Mouse (Mus musculus): ENCODE results near the gene Coa4. TPM values are rescaled to one million over a fixed set of nuclear protein-coding genes. Genes with fewer than 3 reads are reported as not detected.

Gene Coa4
- polyA plus RNA-seq, 1 experiment from 2014 or later: 17.8 TPM

- Histone ChIP-seq H3K27ac (replicated peaks) (no peak overlapping the region), H3K36me3 (peaks cover 8% of the 10 kb centered on the region; the same call in 1 of the 2 replicates), H3K4me1 (peaks cover 37% of the 10 kb centered on the region), H3K27me3 (peaks cover 28% of the 10 kb centered on the region), H3K9me3 (no peaks in the 10 kb centered on the region), H3K4me2 (replicated peaks) (no peak overlapping the region), H3K9ac (replicated peaks) (no peak overlapping the region), H3K4me3 (no peak overlapping the region)
- ATAC-seq (ENCODE audit: low FRiP score, low read depth): no peak
- WGBS: 99% methylated on average over 9 of the region's 9 CpGs
These were observed 40.1 kb upstream of the Coa4 start for GRCm38 (mm10) chr7:100496791-100497190.

GRCm38 (mm10) chr7:100497402-100497801 is 39.5 kb upstream of the Coa4 start:
- Histone ChIP-seq H3K4me3 (no peak overlapping the region), H3K4me2 (replicated peaks) (no peak overlapping the region), H3K9ac (replicated peaks) (no peak overlapping the region), H3K27me3 (peaks cover 22% of the 10 kb centered on the region), H3K36me3 (peaks cover 8% of the 10 kb centered on the region; the same call in 1 of the 2 replicates), H3K9me3 (no peaks in the 10 kb centered on the region), H3K4me1 (peaks cover 35% of the 10 kb centered on the region), H3K27ac (replicated peaks) (no peak overlapping the region)
- ATAC-seq (ENCODE audit: low FRiP score, low read depth): no peak
- 81% methylated on average over 4 of the region's 4 CpGs for WGBS

- H3K27ac ChIP-seq (replicated peaks): no peak overlapping the region
- no peak overlapping the region for H3K4me3 ChIP-seq
- peaks cover 8% of the 10 kb centered on the region; the same call in 1 of the 2 replicates for H3K36me3 ChIP-seq
- 95% methylated on average over 13 of the region's 13 CpGs for WGBS
- no peak overlapping the region for H3K9ac ChIP-seq (replicated peaks)
- H3K9me3 ChIP-seq: no peaks in the 10 kb centered on the region
- peaks cover 29% of the 10 kb centered on the region for H3K4me1 ChIP-seq
- H3K27me3 ChIP-seq: peaks cover 17% of the 10 kb centered on the region
- no peak for ATAC-seq (ENCODE audit: low FRiP score, low read depth)
- no peak overlapping the region for H3K4me2 ChIP-seq (replicated peaks)
These were observed 38.9 kb upstream of the Coa4 start for GRCm38 (mm10) chr7:100497982-100498381.

GRCm38 (mm10) chr7:100499465-100499864 is 37.4 kb upstream of the Coa4 start:
- H3K9me3 ChIP-seq: no peaks in the 10 kb centered on the region
- peaks cover 8% of the 10 kb centered on the region; the same call in 1 of the 2 replicates for H3K36me3 ChIP-seq
- peaks cover 15% of the 10 kb centered on the region for H3K4me1 ChIP-seq
- no peak overlapping the region for H3K27ac ChIP-seq (replicated peaks)
- peaks cover 2% of the 10 kb centered on the region; the same call in 1 of the 2 replicates for H3K27me3 ChIP-seq
- no peak overlapping the region for H3K9ac ChIP-seq (replicated peaks)
- ATAC-seq (ENCODE audit: low FRiP score, low read depth): no peak
- H3K4me2 ChIP-seq (replicated peaks): no peak overlapping the region
- H3K4me3 ChIP-seq: no peak overlapping the region

- Histone ChIP-seq H3K9ac (replicated peaks) (no peak overlapping the region), H3K4me3 (no peak overlapping the region), H3K27ac (replicated peaks) (no peak overlapping the region), H3K4me2 (replicated peaks) (no peak overlapping the region), H3K4me1 (peaks cover 9% of the 10 kb centered on the region), H3K9me3 (no peaks in the 10 kb centered on the region), H3K36me3 (peaks cover 8% of the 10 kb centered on the region; the same call in 1 of the 2 replicates), H3K27me3 (no peaks in the 10 kb centered on the region)
- ATAC-seq (ENCODE audit: low FRiP score, low read depth): no peak
- 73% methylated on average over 16 of the region's 16 CpGs for WGBS
These were observed 36.4 kb upstream of the Coa4 start for GRCm38 (mm10) chr7:100500276-100500977.

- no peak for ATAC-seq (ENCODE audit: low FRiP score, low read depth)
- no peak overlapping the region for H3K9ac ChIP-seq (replicated peaks)
- 0 out of 2 replicates have a peak, but pooled peaks cover under 1% of the 10 kb centered on the region for H3K4me1 ChIP-seq
These were observed 35.6 kb upstream of the Coa4 start for GRCm38 (mm10) chr7:100501027-100501843.

GRCm38 (mm10) chr7:100501844-100502373 is 35.0 kb upstream of the Coa4 start:
- H3K4me2 ChIP-seq (replicated peaks): no peak overlapping the region
- WGBS: 66% methylated on average over 2 of the region's 2 CpGs
- no peak for ATAC-seq (ENCODE audit: low FRiP score, low read depth)

More at GRCm38 (mm10) chr7:100501027-100501843, 35.6 kb upstream of the Coa4 start:
- Histone ChIP-seq H3K9me3 (no peaks in the 10 kb centered on the region), H3K4me3 (no peak overlapping the region), H3K27me3 (no peaks in the 10 kb centered on the region), H3K27ac (replicated peaks) (no peak overlapping the region), H3K4me2 (replicated peaks) (no peak overlapping the region), H3K36me3 (peaks cover 8% of the 10 kb centered on the region; the same call in 1 of the 2 replicates)
- 74% methylated on average over 6 of the region's 6 CpGs for WGBS

GRCm38 (mm10) chr7:100502374-100502922 is 34.4 kb upstream of the Coa4 start:
- Histone ChIP-seq H3K4me1 (no peaks in the 10 kb centered on the region), H3K9me3 (no peaks in the 10 kb centered on the region), H3K27ac (replicated peaks) (no peak overlapping the region), H3K4me2 (replicated peaks) (no peak overlapping the region), H3K9ac (replicated peaks) (no peak overlapping the region), H3K36me3 (peaks cover 8% of the 10 kb centered on the region; the same call in 1 of the 2 replicates), H3K27me3 (no peaks in the 10 kb centered on the region), H3K4me3 (no peak overlapping the region)
- ATAC-seq (ENCODE audit: low FRiP score, low read depth): no peak
- 83% methylated on average over 7 of the region's 7 CpGs for WGBS

More at GRCm38 (mm10) chr7:100501844-100502373, 35.0 kb upstream of the Coa4 start:
- Histone ChIP-seq H3K27ac (replicated peaks) (no peak overlapping the region), H3K27me3 (no peaks in the 10 kb centered on the region), H3K4me1 (no peaks in the 10 kb centered on the region), H3K36me3 (peaks cover 8% of the 10 kb centered on the region; the same call in 1 of the 2 replicates), H3K4me3 (no peak overlapping the region), H3K9ac (replicated peaks) (no peak overlapping the region), H3K9me3 (no peaks in the 10 kb centered on the region)

GRCm38 (mm10) chr7:100503076-100503475 is 33.8 kb upstream of the Coa4 start:
- Histone ChIP-seq H3K4me1 (no peaks in the 10 kb centered on the region), H3K27ac (replicated peaks) (no peak overlapping the region), H3K4me3 (no peak overlapping the region), H3K36me3 (peaks cover 5% of the 10 kb centered on the region; the same call in 1 of the 2 replicates), H3K9me3 (no peaks in the 10 kb centered on the region), H3K27me3 (0 out of 2 replicates have a peak, but pooled peaks cover 2% of the 10 kb centered on the region), H3K9ac (replicated peaks) (no peak overlapping the region), H3K4me2 (replicated peaks) (no peak overlapping the region)
- ATAC-seq (ENCODE audit: low FRiP score, low read depth): no peak
- 92% methylated on average over 5 of the region's 5 CpGs for WGBS

GRCm38 (mm10) chr7:100504740-100505487 is 32.0 kb upstream of the Coa4 start:
- no peak overlapping the region for H3K9ac ChIP-seq (replicated peaks)
- no peak for ATAC-seq (ENCODE audit: low FRiP score, low read depth)
- H3K27ac ChIP-seq (replicated peaks): no peak overlapping the region
- 86% methylated on average over 13 of the region's 13 CpGs for WGBS
- H3K36me3 ChIP-seq: no peaks in the 10 kb centered on the region
- H3K4me1 ChIP-seq: no peaks in the 10 kb centered on the region
- 0 out of 2 replicates have a peak, but pooled peaks cover 2% of the 10 kb centered on the region for H3K27me3 ChIP-seq
- no peak overlapping the region for H3K4me3 ChIP-seq
- no peaks in the 10 kb centered on the region for H3K9me3 ChIP-seq
- no peak overlapping the region for H3K4me2 ChIP-seq (replicated peaks)

- Histone ChIP-seq H3K27me3 (0 out of 2 replicates have a peak, but pooled peaks cover 2% of the 10 kb centered on the region), H3K4me3 (no peak overlapping the region), H3K27ac (replicated peaks) (no peak overlapping the region), H3K9me3 (no peaks in the 10 kb centered on the region), H3K4me1 (no peaks in the 10 kb centered on the region), H3K36me3 (no peaks in the 10 kb centered on the region), H3K9ac (replicated peaks) (no peak overlapping the region), H3K4me2 (replicated peaks) (no peak overlapping the region)
- no peak for ATAC-seq (ENCODE audit: low FRiP score, low read depth)
- 77% methylated on average over 4 of the region's 4 CpGs for WGBS
These were observed 30.4 kb upstream of the Coa4 start for GRCm38 (mm10) chr7:100506494-100506893.
